Mouse (Mus musculus): Measurements from ENCODE around the gene Ptprt.

- TF ChIP-seq POLR2A (IDR thresholded peaks at IDR 0.05; ENCODE audit: extremely low read depth, insufficient read depth, low read length), result no peak
- TF ChIP-seq CTCF (IDR thresholded peaks at IDR 0.05; ENCODE audit: low read depth, low read length), result no peak
These were observed 31.2 kb upstream of the Ptprt start for GRCm38 (mm10) chr2:162692143-162692542.
